Mouse (Mus musculus): ENCODE results near the gene Tardbp. TPM values are rescaled to one million over a fixed set of nuclear protein-coding genes. Genes with fewer than 3 reads are reported as not detected.

Gene Tardbp
- total and polyA plus RNA-seq, 3 experiments, result 176 to 618 (median 341) TPM

DNA sequence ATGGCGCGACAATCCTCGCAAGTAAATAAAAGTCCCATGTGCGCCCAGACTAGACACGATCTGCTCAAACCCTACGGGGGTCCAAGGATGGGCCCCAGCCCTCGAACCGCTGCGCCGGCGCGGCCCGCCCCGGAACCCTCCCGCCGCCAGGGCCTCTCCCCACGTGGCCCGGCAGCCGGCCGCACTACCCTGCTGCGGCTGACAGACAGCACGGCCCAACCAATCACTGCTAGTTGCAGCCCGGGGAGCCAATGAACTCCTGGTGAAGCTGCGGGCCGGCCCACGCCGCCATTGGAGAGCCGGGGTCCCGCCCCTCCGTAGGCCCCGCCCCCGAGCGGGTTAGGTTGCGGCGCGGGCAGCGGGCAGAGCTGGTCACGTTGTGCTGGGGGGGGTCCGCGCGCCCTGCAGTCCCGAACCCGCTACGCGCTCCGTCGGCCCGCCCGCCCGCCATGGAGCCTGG is 35.6 kb downstream of the Tardbp start, which contains the start of gene Srm:
Srm (plus strand) TSS at position 333 of the 460 bp plus-strand sequence.
- peak within 1 kb of the TSS; percentile 70 for H3K27ac ChIP-seq (ENCODE audit: insufficient read depth, low read depth)
- dilution Hi-C loops (cut with MboI; ENCODE audit: extremely low pct_ligation_motif_present, extremely low pct_unique_long_range_greater_than_20kb, low sequenced_read_pairs), result no loop called here
- peak; percentile 96 for DNase-seq (ENCODE audit: extremely low read depth)

DNA sequence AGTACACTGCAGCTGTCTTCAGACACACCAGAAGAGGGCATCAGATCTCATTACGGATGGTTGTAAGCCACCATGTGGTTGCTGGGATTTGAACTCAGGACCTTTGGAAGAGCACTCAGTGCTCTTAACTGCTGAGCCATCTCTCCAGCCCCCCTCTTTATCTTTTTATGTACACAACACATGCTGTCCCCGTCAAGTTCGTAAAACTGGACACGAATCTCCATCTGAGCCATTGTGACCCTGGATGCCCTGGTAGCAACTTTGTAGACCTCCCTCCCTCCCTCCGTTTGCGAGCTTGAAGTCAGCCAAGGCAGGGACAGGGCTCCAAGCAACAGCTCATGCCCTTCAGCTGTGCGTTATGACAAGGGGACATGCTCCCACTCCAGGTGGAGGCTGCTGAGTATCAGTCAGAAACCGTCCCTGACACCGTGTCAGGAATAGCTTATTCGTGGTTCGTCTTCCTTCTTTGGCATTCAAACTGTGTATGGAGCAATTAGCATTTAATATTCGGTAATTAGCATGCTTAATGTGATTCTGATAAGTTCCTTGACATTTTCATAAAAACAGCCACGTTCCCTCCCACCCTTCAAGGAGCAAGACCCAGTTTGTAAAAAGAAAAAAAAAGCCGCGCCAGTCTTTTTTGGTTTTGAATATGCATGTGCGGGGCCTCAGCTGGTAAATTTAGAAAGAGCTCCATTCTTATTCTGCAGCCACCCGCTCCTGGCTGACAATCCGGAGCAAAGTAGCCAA is 36.2 kb downstream of the Tardbp start:
- H3K79me2 ChIP-seq (replicated peaks; ENCODE audit: control insufficient read depth, extremely low read depth, insufficient read depth, poor library complexity, severe bottlenecking), result peaks cover 27% of the 10 kb centered on the region
- in situ Hi-C loops (cut with MboI; ENCODE audit: low pct_ligation_motif_present, low pct_unique_long_range_greater_than_20kb, low sequenced_read_pairs), result no loop called here
- H3K36me3 ChIP-seq (replicated peaks in 1 of 2; ENCODE audit: control insufficient read depth in 1 of 2, insufficient read depth in 1 of 2, low read length in 1 of 2), result peaks cover 23 to 33% of the 10 kb centered on the region in 2 experiments
- no peaks in the 10 kb centered on the region for H3K27me3 ChIP-seq (replicated peaks)
- TF ChIP-seq TBP (conservative IDR thresholded peaks at IDR 0.05; ENCODE audit: low read depth, low read length) (no peak), ZNF384 (IDR thresholded peaks at IDR 0.05; ENCODE audit: low read depth, low read length) (peak; percentile 95)
- peak overlapping the region; percentile 70 for H3K27ac ChIP-seq (ENCODE audit: insufficient read depth, low read depth)
- H3K4me3 ChIP-seq (replicated peaks in 1 of 3; ENCODE audit: low read depth in 2 of 3, low read length in 2 of 3, poor library complexity in 1 of 3), result peak overlapping the region; percentile 57 to 88 (median 58)
- dilution Hi-C loops (cut with MboI; ENCODE audit: extremely low pct_ligation_motif_present, extremely low pct_unique_long_range_greater_than_20kb, low sequenced_read_pairs), result no loop called here
- DNase-seq (ENCODE audit: extremely low read depth), result peak; percentile 47
- peak overlapping the region; percentile 80 for H3K4me2 ChIP-seq (ENCODE audit: insufficient read depth, low read depth, poor library complexity, severe bottlenecking)
- H3K9me3 ChIP-seq (replicated peaks; ENCODE audit: low read length), result peaks cover 12% of the 10 kb centered on the region
- H3K4me1 ChIP-seq (ENCODE audit: control insufficient read depth in 1 of 2, insufficient read depth in 2 of 2), result peaks cover 15 to 29% of the 10 kb centered on the region in 2 experiments
- H3K9ac ChIP-seq (ENCODE audit: insufficient read depth, low read depth), result peak overlapping the region; percentile 42; the same call in 1 of the 2 replicates

More for the DNA sequence above, 35.6 kb downstream of the Tardbp start, which contains the start of gene Srm:
- Histone ChIP-seq H3K27me3 (replicated peaks) (no peaks in the 10 kb centered on the region), H3K4me1 (ENCODE audit: control insufficient read depth in 1 of 2, insufficient read depth in 2 of 2) (peaks cover 15 to 29% of the 10 kb centered on the region in 2 experiments), H3K79me2 (replicated peaks; ENCODE audit: control insufficient read depth, extremely low read depth, insufficient read depth, poor library complexity, severe bottlenecking) (peaks cover 27% of the 10 kb centered on the region), H3K9me3 (replicated peaks; ENCODE audit: low read length) (peaks cover 17% of the 10 kb centered on the region), H3K4me2 (ENCODE audit: insufficient read depth, low read depth, poor library complexity, severe bottlenecking) (peak within 1 kb of the TSS; percentile 95), H3K9ac (ENCODE audit: insufficient read depth, low read depth) (peak within 1 kb of the TSS; percentile 91), H3K36me3 (replicated peaks in 1 of 2; ENCODE audit: control insufficient read depth in 1 of 2, insufficient read depth in 1 of 2, low read length in 1 of 2) (peaks cover 29 to 39% of the 10 kb centered on the region in 2 experiments), H3K4me3 (replicated peaks in 1 of 3; ENCODE audit: low read depth in 2 of 3, low read length in 2 of 3, poor library complexity in 1 of 3) (peak within 1 kb of the TSS; percentile 88 to 96 (median 92))
- TF ChIP-seq CHD2 (IDR thresholded peaks at IDR 0.05; ENCODE audit: low read length), result peak; percentile 96
- TF ChIP-seq HCFC1 (IDR thresholded peaks at IDR 0.05; ENCODE audit: low read depth, low read length), result peak; percentile 78
- TF ChIP-seq ZNF384 (IDR thresholded peaks at IDR 0.05; ENCODE audit: low read depth, low read length), result no peak
- peak; percentile 97 for TF ChIP-seq MXI1 (IDR thresholded peaks at IDR 0.05; ENCODE audit: low read depth, low read length)
- peak; percentile 76 for TF ChIP-seq MEF2A (IDR thresholded peaks at IDR 0.05; ENCODE audit: borderline replicate concordance, low read depth, low read length)
- TF ChIP-seq GABPA (IDR thresholded peaks at IDR 0.05; ENCODE audit: insufficient replicate concordance, low read depth, low read length), result no peak
- peak; percentile 73 for TF ChIP-seq ELF1 (IDR thresholded peaks at IDR 0.05; ENCODE audit: low read depth, low read length)
- peak; percentile 69; the same call in 1 of the 2 replicates for TF ChIP-seq ZMIZ1 (IDR thresholded peaks at IDR 0.05; ENCODE audit: low read depth, low read length)
- no peak for TF ChIP-seq ZKSCAN1 (IDR thresholded peaks at IDR 0.05; ENCODE audit: borderline replicate concordance, low read depth, low read length)
- peak; percentile 43 for TF ChIP-seq POLR2AphosphoS2 (IDR thresholded peaks at IDR 0.05; ENCODE audit: low read depth, low read length)
- no peak for TF ChIP-seq SMC3 (IDR thresholded peaks at IDR 0.05; ENCODE audit: low read depth, low read length)
- TF ChIP-seq NRF1 (IDR thresholded peaks at IDR 0.05; ENCODE audit: low read depth, low read length), result peak; percentile 86
- peak; percentile 70 for TF ChIP-seq MAZ (IDR thresholded peaks at IDR 0.05; ENCODE audit: low read depth, low read length)
- peak; percentile 90 for TF ChIP-seq USF1 (IDR thresholded peaks at IDR 0.05; ENCODE audit: low read depth, low read length)
- TF ChIP-seq JUND (conservative IDR thresholded peaks at IDR 0.05; ENCODE audit: low read depth, low read length), result no peak
- no peak for TF ChIP-seq IRF4 (IDR thresholded peaks at IDR 0.05; ENCODE audit: low read depth, low read length)
- TF ChIP-seq POLR2A (IDR thresholded peaks at IDR 0.05; ENCODE audit: low read depth, low read length), result peak; percentile 75
- no peak for TF ChIP-seq CTCF (conservative IDR thresholded peaks at IDR 0.05 in 1 of 2, IDR thresholded peaks at IDR 0.05 in 1 of 2; ENCODE audit: low read depth in 2 of 2, low read length in 2 of 2)
- peak; percentile 87 for TF ChIP-seq NELFE (IDR thresholded peaks at IDR 0.05; ENCODE audit: low read depth, low read length)
- no peak for TF ChIP-seq CHD1 (IDR thresholded peaks at IDR 0.05; ENCODE audit: low read depth, low read length)
- TF ChIP-seq MAX (IDR thresholded peaks at IDR 0.05; ENCODE audit: low read length), result peak; percentile 93
- TF ChIP-seq ETS1 (conservative IDR thresholded peaks at IDR 0.05; ENCODE audit: low read depth, low read length), result peak; percentile 46; the same call in 1 of the 2 replicates
- no peak for TF ChIP-seq ZC3H11A (IDR thresholded peaks at IDR 0.05; ENCODE audit: low read depth, low read length)
- peak; percentile 65; the same call in 1 of the 2 replicates for TF ChIP-seq TCF12 (IDR thresholded peaks at IDR 0.05; ENCODE audit: low read depth, low read length)
- TF ChIP-seq RAD21 (IDR thresholded peaks at IDR 0.05; ENCODE audit: low read depth, low read length), result no peak
- TF ChIP-seq RCOR1 (conservative IDR thresholded peaks at IDR 0.05; ENCODE audit: low read depth, low read length), result 0 out of 2 replicates have a peak, but pooled peaks have one; percentile 69
- peak; percentile 94; the same call in 1 of the 2 replicates for TF ChIP-seq MYC (IDR thresholded peaks at IDR 0.05; ENCODE audit: low read depth, low read length)
- peak; percentile 77; the same call in 1 of the 2 replicates for TF ChIP-seq SIN3A (IDR thresholded peaks at IDR 0.05; ENCODE audit: low read length)
- peak; percentile 80; the same call in 1 of the 2 replicates for TF ChIP-seq KAT2A (IDR thresholded peaks at IDR 0.05; ENCODE audit: insufficient replicate concordance, low read length)
- TF ChIP-seq EP300 (IDR thresholded peaks at IDR 0.05; ENCODE audit: low read length), result no peak
- peak; percentile 67; the same call in 1 of the 2 replicates for TF ChIP-seq BHLHE40 (IDR thresholded peaks at IDR 0.05; ENCODE audit: low read depth, low read length)
- TF ChIP-seq E2F4 (IDR thresholded peaks at IDR 0.05; ENCODE audit: insufficient replicate concordance, low read depth, low read length), result no peak
- no peak for TF ChIP-seq TBP (conservative IDR thresholded peaks at IDR 0.05; ENCODE audit: low read depth, low read length)
- in situ Hi-C loops (cut with MboI; ENCODE audit: low pct_ligation_motif_present, low pct_unique_long_range_greater_than_20kb, low sequenced_read_pairs), result no loop called here
